Mouse (Mus musculus) cerebellum, adult 2 months (tissue): Measurements from ENCODE around the gene Apba2.
A peak's percentile ranks its signal among the peaks of the same experiment; 100 is the strongest.

Experiments
- CTCF ChIP-seq: fragments of 200-500 bp; IDR thresholded peaks from 2 replicates; pipeline ENCODE4 v1.5.1; 2011; ENCODE audit warnings: low read depth, mild to moderate bottlenecking, control low read depth, low read length, moderate library complexity, borderline replicate concordance; ENCODE audit not compliant: insufficient read depth
- POLR2A ChIP-seq: fragments of 200-500 bp; IDR thresholded peaks from 2 replicates; pipeline ENCODE4 v1.6.1; 2011; ENCODE audit warnings: low read length, control low read depth, borderline replicate concordance; ENCODE audit not compliant: insufficient read depth

GRCm38 (mm10) chr7:64552523-64553190, 51.2 kb downstream of the Apba2 start:
- peak; percentile 23; the same call in 1 of the 2 replicates for TF ChIP-seq CTCF
- TF ChIP-seq POLR2A, result no peak
